Mouse (Mus musculus) urinary bladder, postnatal 36 days (tissue): Measurements from ENCODE around the gene Rfc4.
"Not testable (repeated sequence)": the region's sequence is repeated elsewhere in the genome, so short reads cannot be mapped to it uniquely, and the experiment has no call there.

Experiments used
- DNase-seq, 2 experiments: peaks; one replicate each; pipeline ENCODE4 v3.0.0; 2022; ENCODE audit warnings: low spot score in 2 of 2, mixed read lengths in 1 of 2

The Rfc4 gene

GRCm38 (mm10) chr16:23103038-23103745, 24.3 kb downstream of the Rfc4 start:
- no peak for DNase-seq

GRCm38 (mm10) chr16:23102340-23103037, 25.0 kb downstream of the Rfc4 start:
- DNase-seq = no peak

GRCm38 (mm10) chr16:23100613-23101012, 26.9 kb downstream of the Rfc4 start:
- DNase-seq = no peak

GRCm38 (mm10) chr16:23100099-23100575, 27.4 kb downstream of the Rfc4 start:
- no peak for DNase-seq

GRCm38 (mm10) chr16:23099632-23100031, 27.9 kb downstream of the Rfc4 start:
- no peak for DNase-seq

GRCm38 (mm10) chr16:23098105-23098452, 29.5 kb downstream of the Rfc4 start:
- DNase-seq = not testable (repeated sequence)

- DNase-seq = not testable (repeated sequence)
Observed at GRCm38 (mm10) chr16:23097290-23098104, 30.0 kb downstream of the Rfc4 start.

- DNase-seq = not testable (repeated sequence)
Observed at GRCm38 (mm10) chr16:23096886-23097285, 30.7 kb downstream of the Rfc4 start.

GRCm38 (mm10) chr16:23095581-23095980, 32.0 kb downstream of the Rfc4 start:
- not testable (repeated sequence) for DNase-seq

- no peak for DNase-seq
Observed at GRCm38 (mm10) chr16:23094136-23094535, 33.4 kb downstream of the Rfc4 start.

GRCm38 (mm10) chr16:23093321-23093953, 34.1 kb downstream of the Rfc4 start:
- no peak for DNase-seq

- DNase-seq = not testable (repeated sequence)
Observed at GRCm38 (mm10) chr16:23091345-23091744, 36.2 kb downstream of the Rfc4 start.

- DNase-seq = not testable (repeated sequence)
Observed at GRCm38 (mm10) chr16:23088491-23088890, 39.0 kb downstream of the Rfc4 start.

- not testable (repeated sequence) for DNase-seq
Observed at GRCm38 (mm10) chr16:23087712-23088111, 39.8 kb downstream of the Rfc4 start.

GRCm38 (mm10) chr16:23087159-23087558, 40.4 kb downstream of the Rfc4 start:
- not testable (repeated sequence) for DNase-seq

- not testable (repeated sequence) for DNase-seq
Observed at GRCm38 (mm10) chr16:23077516-23077915, 50.0 kb downstream of the Rfc4 start.
